Comparison of ENCODE assay signal across 25 mouse cellular contexts in genomic region chr4:63035991-63036390, GRCm38 (mm10).
"Had no signal": no experiment of that assay in that cellular context is flagged by ENCODE, and none has a peak within 500 bp of the region (broad histone marks: within the 10 kb centered on the region; RNA-seq: fewer than 3 reads in every experiment).

No protein-coding gene starts in this region.

- H3K27me3 ChIP-seq: embryonic facial prominence, embryonic 12.5 days; embryonic facial prominence, embryonic 13.5 days; embryonic facial prominence, embryonic 15.5 days; forebrain, embryonic 12.5 days; forebrain, embryonic 13.5 days; forebrain, embryonic 15.5 days had no signal

- H3K4me3 ChIP-seq: embryonic facial prominence, embryonic 10.5 days; embryonic facial prominence, embryonic 12.5 days; embryonic facial prominence, embryonic 13.5 days; embryonic facial prominence, embryonic 15.5 days; erythroblast, embryonic 14.5 days; forebrain, embryonic 10.5 days; forebrain, embryonic 12.5 days; forebrain, embryonic 13.5 days; forebrain, embryonic 15.5 days; gastrocnemius, adult 2 months had no signal

- H3K9me3 ChIP-seq: embryonic facial prominence, embryonic 10.5 days; embryonic facial prominence, embryonic 12.5 days; embryonic facial prominence, embryonic 13.5 days; embryonic facial prominence, embryonic 15.5 days; forebrain, embryonic 10.5 days; forebrain, embryonic 12.5 days; forebrain, embryonic 13.5 days; forebrain, embryonic 15.5 days had no signal

- H3K27ac ChIP-seq: embryonic facial prominence, embryonic 10.5 days; embryonic facial prominence, embryonic 12.5 days; embryonic facial prominence, embryonic 13.5 days; embryonic facial prominence, embryonic 15.5 days; forebrain, embryonic 12.5 days; forebrain, embryonic 13.5 days; forebrain, embryonic 15.5 days; gastrocnemius, adult 2 months had no signal

- H3K36me3 ChIP-seq: forebrain, embryonic 12.5 days; forebrain, embryonic 15.5 days had no signal

- DNase-seq: cerebellum, adult 2 months; cerebellum, adult 8-10 months; cerebellum, adult 9-10 months; cerebellum, adult 9-11 months; cerebellum, postnatal 10 days; cerebellum, postnatal 14 days; cerebellum, postnatal 25 days; cerebellum, postnatal 36 days; embryo, embryonic 11 days; forebrain, postnatal 0 days; gastrocnemius, adult 2 months; gastrocnemius, postnatal 10 days; gastrocnemius, postnatal 14 days; gastrocnemius, postnatal 25 days; gastrocnemius, postnatal 36 days; heart, adult 18-20 months had no signal

- H3K9ac ChIP-seq: embryonic facial prominence, embryonic 12.5 days; embryonic facial prominence, embryonic 13.5 days; embryonic facial prominence, embryonic 15.5 days; forebrain, embryonic 12.5 days; forebrain, embryonic 13.5 days; forebrain, embryonic 15.5 days; forebrain, postnatal 0 days had no signal
